Mouse (Mus musculus) liver, adult 2 months (tissue): ENCODE measurements at regions not wholly inside any gene's neighbourhood (a gene's known extent, or its start where the extent isn't known, plus 50 kb on each side); places are given as distances from the start of the nearest gene placed in this dataset.

ENCODE experiments used
- CTCF ChIP-seq: fragments of 200-500 bp; IDR thresholded peaks from 2 replicates; pipeline ENCODE4 v1.5.1; 2011; ENCODE audit warnings: low read depth, low read length, control low read depth
- POLR2A ChIP-seq: fragments of 200-500 bp; IDR thresholded peaks from 2 replicates; pipeline ENCODE4 v1.6.1; 2011; ENCODE audit warnings: low read length, control low read depth; ENCODE audit not compliant: insufficient read depth; ENCODE audit errors: extremely low read depth

- TF ChIP-seq POLR2A (no peak), CTCF (no peak)
These were observed 736.5 kb upstream of the Adgra3 start for GRCm38 (mm10) chr5:50795310-50795709.
